Comparison of ENCODE assay signal across 16 mouse cellular contexts in the genomic region with DNA sequence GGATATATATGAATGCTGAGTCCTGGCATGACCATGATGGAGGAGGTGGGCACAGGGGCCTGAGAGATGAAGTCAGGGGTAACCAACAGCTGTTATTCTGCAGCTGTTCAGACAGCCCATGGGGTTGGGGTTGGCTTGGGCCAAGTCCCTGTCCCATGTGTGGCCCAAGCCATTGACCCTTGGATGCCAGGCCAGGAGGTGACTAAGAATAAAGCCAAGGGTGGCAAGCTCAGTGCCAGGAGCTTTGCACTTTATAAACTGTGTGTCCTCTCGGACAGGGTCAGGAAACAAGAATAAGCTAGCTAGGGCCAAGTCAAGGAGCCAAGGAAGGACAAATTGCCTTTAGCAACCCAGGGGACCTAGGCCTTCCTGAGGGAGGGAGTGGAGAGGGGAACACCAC.
"Had no signal": no experiment of that assay in that cellular context is flagged by ENCODE, and none has a peak within 500 bp of the region (broad histone marks: within the 10 kb centered on the region; RNA-seq: fewer than 3 reads in every experiment).

No protein-coding gene starts in this region.

- H3K27ac ChIP-seq: left cerebral cortex, adult 2 months; limb, embryonic 10.5 days; liver, embryonic 13.5 days; lung, embryonic 15.5 days; macrophage; midbrain, embryonic 15.5 days; neural tube, embryonic 13.5 days had no signal

- H3K36me3 ChIP-seq: limb, embryonic 10.5 days; liver, embryonic 13.5 days; lung, embryonic 15.5 days; midbrain, embryonic 15.5 days; neural tube, embryonic 13.5 days had no signal

- DNase-seq: liver, embryonic 13.5 days; liver, postnatal 0 days; lung, postnatal 14 days; retina, postnatal 1 day; right cerebral cortex, postnatal 4 days; spleen, adult 18-20 months; thymus, postnatal 36 days had no signal

- H3K9ac ChIP-seq: liver, embryonic 13.5 days; liver, postnatal 0 days; lung, embryonic 15.5 days; midbrain, embryonic 15.5 days; neural tube, embryonic 13.5 days had no signal

- H3K4me3 ChIP-seq: left cerebral cortex, adult 2 months; liver, embryonic 13.5 days; lung, embryonic 15.5 days; midbrain, embryonic 15.5 days; neural tube, embryonic 13.5 days had no signal

- H3K27me3 ChIP-seq: lung, embryonic 15.5 days had no signal

- ATAC-seq: intestine, embryonic 16.5 days; liver, postnatal 0 days had no signal

- H3K4me2 ChIP-seq: midbrain, embryonic 11.5 days had no signal

- H3K9me3 ChIP-seq: limb, embryonic 10.5 days; liver, embryonic 13.5 days; lung, embryonic 15.5 days; megakaryocyte, embryonic 14.5 days; midbrain, embryonic 15.5 days; neural tube, embryonic 13.5 days had no signal
